Mouse (Mus musculus) limb, embryonic 10.5 days (tissue): Measurements from ENCODE around the gene BC024978. TPM values are rescaled to one million over a fixed set of nuclear protein-coding genes. Genes with fewer than 3 reads are reported as not detected.
"Not testable (repeated sequence)": the region's sequence is repeated elsewhere in the genome, so short reads cannot be mapped to it uniquely, and the experiment has no call there.

Experiments used
- DNase-seq: peaks from one replicate; pipeline ENCODE4 v3.0.0-alpha.2; 2017; ENCODE audit warnings: low spot score
- H3K27ac ChIP-seq: fragments of 300-500 bp; sonication (generic); 2 replicates; pipeline ENCODE4 v1.5.1; 2016; ENCODE audit warnings: mild to moderate bottlenecking
- H3K27me3 ChIP-seq: fragments of 300-500 bp; sonication (generic); 2 replicates; pipeline ENCODE4 v1.6.1; 2016; ENCODE audit warnings: low read depth, mild to moderate bottlenecking; ENCODE audit not compliant: poor library complexity, severe bottlenecking
- H3K36me3 ChIP-seq: fragments of 300-500 bp; sonication (generic); 2 replicates; pipeline ENCODE4 v1.6.1; 2016; ENCODE audit warnings: mild to moderate bottlenecking, moderate library complexity
- H3K4me1 ChIP-seq: fragments of 300-500 bp; sonication (generic); 2 replicates; pipeline ENCODE4 v1.6.1; 2016
- H3K4me3 ChIP-seq: fragments of 300-500 bp; sonication (generic); 2 replicates; pipeline ENCODE4 v1.5.1; 2016; ENCODE audit warnings: mild to moderate bottlenecking, moderate library complexity
- H3K9me3 ChIP-seq: fragments of 300-500 bp; sonication (generic); replicated peaks from 2 replicates; pipeline ENCODE4 v1.6.1; 2016; ENCODE audit warnings: mild to moderate bottlenecking
- WGBS: fragments of 180-500 bp; shearing (Covaris S2); methylation state at CpG from one replicate; pipeline ENCODE4 v1.1.7; 2016; 5-methylcytosine and 5-hydroxymethylcytosine counted together
- polyA plus RNA-seq: library from polyadenylated mRNA; unstranded; fragments of >200 nt; fragmentation: Nextera tagmentation; extraction: Ambion mirVana; gene quantifications from 2 replicates; pipeline ENCODE4 v1.2.1, GENCODE M21; 2016

BC024978 gene
- polyA plus RNA-seq, 1 experiment from 2014 or later, result 4.5 TPM

GRCm38 (mm10) chr7:27233300-27233699, 37.7 kb downstream of the BC024978 start:
- H3K36me3 ChIP-seq, result peaks cover 6% of the 10 kb centered on the region
- DNase-seq, result no peak
- peaks cover 12% of the 10 kb centered on the region for H3K4me1 ChIP-seq
- peak overlapping the region; percentile 85 for H3K27ac ChIP-seq
- H3K4me3 ChIP-seq, result peak overlapping the region; percentile 61
- H3K27me3 ChIP-seq, result no peaks in the 10 kb centered on the region
- no peaks in the 10 kb centered on the region for H3K9me3 ChIP-seq
- WGBS, result 6% methylated on average over 6 of the region's 6 CpGs

GRCm38 (mm10) chr7:27235726-27236125, 40.1 kb downstream of the BC024978 start:
- peaks cover 12% of the 10 kb centered on the region for H3K36me3 ChIP-seq
- WGBS, result 95% methylated on average over 2 of the region's 2 CpGs
- H3K9me3 ChIP-seq, result no peaks in the 10 kb centered on the region
- no peak overlapping the region for H3K4me3 ChIP-seq
- H3K27ac ChIP-seq, result no peak overlapping the region
- H3K27me3 ChIP-seq, result no peaks in the 10 kb centered on the region
- H3K4me1 ChIP-seq, result peaks cover 12% of the 10 kb centered on the region
- no peak for DNase-seq

- H3K27me3 ChIP-seq, result no peaks in the 10 kb centered on the region
- H3K27ac ChIP-seq, result no peak overlapping the region
- H3K36me3 ChIP-seq, result peaks cover 21% of the 10 kb centered on the region
- H3K4me1 ChIP-seq, result peaks cover 12% of the 10 kb centered on the region
- H3K4me3 ChIP-seq, result no peak overlapping the region
- WGBS, result 85% methylated on average over 2 of the region's 2 CpGs
- no peak for DNase-seq
- no peaks in the 10 kb centered on the region for H3K9me3 ChIP-seq
Measured at GRCm38 (mm10) chr7:27237527-27237926, 41.9 kb downstream of the BC024978 start.

GRCm38 (mm10) chr7:27238568-27238967, 43.0 kb downstream of the BC024978 start:
- peaks cover 8% of the 10 kb centered on the region for H3K4me1 ChIP-seq
- 90% methylated on average over 5 of the region's 5 CpGs for WGBS
- DNase-seq, result no peak
- no peaks in the 10 kb centered on the region for H3K27me3 ChIP-seq
- H3K36me3 ChIP-seq, result peaks cover 30% of the 10 kb centered on the region
- no peaks in the 10 kb centered on the region for H3K9me3 ChIP-seq
- no peak overlapping the region for H3K4me3 ChIP-seq
- H3K27ac ChIP-seq, result no peak overlapping the region

- DNase-seq, result no peak
- H3K9me3 ChIP-seq, result no peaks in the 10 kb centered on the region
- no peaks in the 10 kb centered on the region for H3K4me1 ChIP-seq
- H3K27ac ChIP-seq, result no peak overlapping the region
- H3K4me3 ChIP-seq, result no peak overlapping the region
- peaks cover 47% of the 10 kb centered on the region for H3K36me3 ChIP-seq
- H3K27me3 ChIP-seq, result no peaks in the 10 kb centered on the region
- WGBS, result 50% methylated on average over 8 of the region's 8 CpGs
Measured at GRCm38 (mm10) chr7:27243211-27243610, 47.6 kb downstream of the BC024978 start.

- not testable (repeated sequence) for H3K4me1 ChIP-seq, DNase-seq, H3K4me3 ChIP-seq, H3K27me3 ChIP-seq, H3K9me3 ChIP-seq, H3K27ac ChIP-seq
- H3K36me3 ChIP-seq, result peaks cover 47% of the 10 kb centered on the region
- WGBS, result 78% methylated on average over 2 of the region's 2 CpGs
Measured at GRCm38 (mm10) chr7:27244088-27244487, 48.5 kb downstream of the BC024978 start.

GRCm38 (mm10) chr7:27249146-27249545, 53.6 kb downstream of the BC024978 start:
- H3K27ac ChIP-seq, result no peak overlapping the region
- no peaks in the 10 kb centered on the region for H3K9me3 ChIP-seq
- no peaks in the 10 kb centered on the region for H3K27me3 ChIP-seq
- no peak for DNase-seq
- WGBS, result 78% methylated on average over 2 of the region's 2 CpGs
- peaks cover 35% of the 10 kb centered on the region for H3K36me3 ChIP-seq
- no peaks in the 10 kb centered on the region for H3K4me1 ChIP-seq
- no peak overlapping the region for H3K4me3 ChIP-seq

- Histone ChIP-seq H3K9me3 (no peaks in the 10 kb centered on the region), H3K36me3 (peaks cover 35% of the 10 kb centered on the region), H3K27me3 (no peaks in the 10 kb centered on the region), H3K27ac (no peak overlapping the region), H3K4me3 (no peak overlapping the region), H3K4me1 (no peaks in the 10 kb centered on the region)
- DNase-seq, result no peak
- 84% methylated on average over 5 of the region's 5 CpGs for WGBS
Measured at GRCm38 (mm10) chr7:27249928-27250327, 54.3 kb downstream of the BC024978 start.

GRCm38 (mm10) chr7:27251946-27252345, 56.4 kb downstream of the BC024978 start:
- Histone ChIP-seq H3K4me3 (no peak overlapping the region), H3K27me3 (peaks cover 8% of the 10 kb centered on the region; the same call in 1 of the 2 replicates), H3K27ac (no peak overlapping the region), H3K4me1 (peaks cover 4% of the 10 kb centered on the region), H3K9me3 (no peaks in the 10 kb centered on the region), H3K36me3 (peaks cover 22% of the 10 kb centered on the region)
- DNase-seq, result no peak
- 87% methylated on average over 6 of the region's 6 CpGs for WGBS

GRCm38 (mm10) chr7:27255721-27256120, 60.1 kb downstream of the BC024978 start:
- WGBS, result 69% methylated on average over 3 of the region's 3 CpGs
- Histone ChIP-seq H3K9me3 (no peaks in the 10 kb centered on the region), H3K27me3 (peaks cover 17% of the 10 kb centered on the region; the same call in 1 of the 2 replicates), H3K4me1 (peaks cover 35% of the 10 kb centered on the region), H3K27ac (no peak overlapping the region), H3K36me3 (peaks cover 7% of the 10 kb centered on the region; the same call in 1 of the 2 replicates), H3K4me3 (no peak overlapping the region)
- DNase-seq, result no peak

- Histone ChIP-seq H3K9me3 (no peaks in the 10 kb centered on the region), H3K4me3 (peak overlapping the region; percentile 87), H3K27me3 (peaks cover 17% of the 10 kb centered on the region; the same call in 1 of the 2 replicates), H3K4me1 (peaks cover 40% of the 10 kb centered on the region), H3K36me3 (peaks cover 9% of the 10 kb centered on the region; the same call in 1 of the 2 replicates), H3K27ac (peak overlapping the region; percentile 94)
- WGBS, result 12% methylated on average over 27 of the region's 27 CpGs
- DNase-seq, result peak; percentile 47
Measured at GRCm38 (mm10) chr7:27257046-27257851, 61.7 kb downstream of the BC024978 start.

GRCm38 (mm10) chr7:27257852-27258204, 62.2 kb downstream of the BC024978 start:
- WGBS, result 3% methylated on average over 6 of the region's 6 CpGs
- peak; percentile 57 for DNase-seq
- peak overlapping the region; percentile 87 for H3K4me3 ChIP-seq
- H3K9me3 ChIP-seq, result no peaks in the 10 kb centered on the region
- H3K36me3 ChIP-seq, result peaks cover 15% of the 10 kb centered on the region
- H3K27me3 ChIP-seq, result peaks cover 17% of the 10 kb centered on the region; the same call in 1 of the 2 replicates
- H3K27ac ChIP-seq, result peak overlapping the region; percentile 94
- H3K4me1 ChIP-seq, result peaks cover 40% of the 10 kb centered on the region

GRCm38 (mm10) chr7:27258205-27258899, 62.8 kb downstream of the BC024978 start, which contains the start of gene Numbl:
Gene Numbl, plus strand, starts transcription at chr7:27258433.
- Histone ChIP-seq H3K4me3 (peak within 1 kb of the TSS; percentile 87), H3K36me3 (peaks cover 18% of the 10 kb centered on the region), H3K27me3 (peaks cover 17% of the 10 kb centered on the region; the same call in 1 of the 2 replicates), H3K9me3 (no peaks in the 10 kb centered on the region), H3K27ac (peak within 1 kb of the TSS; percentile 94), H3K4me1 (peaks cover 40% of the 10 kb centered on the region)
- under 1% methylated on average over 45 of the region's 47 CpGs for WGBS
- DNase-seq, result peak; percentile 98
